Mouse (Mus musculus) cortical plate, adult 2 months (tissue): ENCODE measurements around the gene Tgoln1.

Source experiments
- CTCF ChIP-seq: fragments of 200-500 bp; IDR thresholded peaks from 2 replicates; pipeline ENCODE4 v1.5.1; 2011; ENCODE audit warnings: mild to moderate bottlenecking, control low read depth, low read length; ENCODE audit not compliant: insufficient read depth; ENCODE audit errors: extremely low read depth
- POLR2A ChIP-seq: fragments of 200-500 bp; IDR thresholded peaks from 2 replicates; pipeline ENCODE4 v1.6.1; 2011; ENCODE audit warnings: mild to moderate bottlenecking, low read length, control low read depth; ENCODE audit not compliant: insufficient read depth; ENCODE audit errors: extremely low read depth

GRCm38 (mm10) chr6:72659717-72660390, 43.1 kb upstream of the Tgoln1 start:
- TF ChIP-seq CTCF, result no peak
- TF ChIP-seq POLR2A, result no peak
